Mouse (Mus musculus): Measurements from ENCODE around the gene Stk19.

GRCm38 (mm10) chr17:34798866-34799530 is 37.7 kb downstream of the Stk19 start:
- TF ChIP-seq EP300 (IDR thresholded peaks at IDR 0.05; ENCODE audit: insufficient read depth, low read depth, low read length) (no peak), CTCF (IDR thresholded peaks at IDR 0.05) (no peak), POLR2A (IDR thresholded peaks at IDR 0.05; ENCODE audit: insufficient read depth, low read depth, low read length) (no peak)
